Mouse (Mus musculus): ENCODE measurements around the gene Atg5. TPM values are rescaled to one million over a fixed set of nuclear protein-coding genes. Genes with fewer than 3 reads are reported as not detected.

The Atg5 gene
- polyA plus RNA-seq, 1 experiment from 2014 or later = 24.5 TPM

- TF ChIP-seq CTCF (IDR thresholded peaks at IDR 0.05) = no peak
- ChIA-PET CTCF (no interaction called here), POLR2A (interaction anchor here (1.3 kb wide), 1 partner anchor 14 kb away, joined by 3 read pairs; no protein-coding TSS in a partner anchor)
- no peak for ATAC-seq
- DNase-seq (ENCODE audit: low read depth, low spot score) = no peak
- in situ Hi-C loops (cut with MboI; ENCODE audit: low pct_unique_long_range_greater_than_20kb) = no loop called here
- no peaks in the 10 kb centered on the region for H3K27me3 ChIP-seq
These were observed 98.9 kb downstream of the Atg5 start for GRCm38 (mm10) chr10:44367043-44367442.

- DNase-seq (ENCODE audit: low read depth, low spot score) (no peak), ATAC-seq (no peak)
- no peaks in the 10 kb centered on the region for H3K27me3 ChIP-seq
- no peak for TF ChIP-seq CTCF (IDR thresholded peaks at IDR 0.05)
- POLR2A ChIA-PET = no interaction called here
- CTCF ChIA-PET = no interaction called here
- in situ Hi-C loops (cut with MboI; ENCODE audit: low pct_unique_long_range_greater_than_20kb) = no loop called here
These were observed 100.4 kb downstream of the Atg5 start for GRCm38 (mm10) chr10:44368596-44368995.

- no peak for ATAC-seq
- no peaks in the 10 kb centered on the region for H3K27me3 ChIP-seq
- CTCF ChIA-PET = no interaction called here
- DNase-seq (ENCODE audit: low read depth, low spot score) = no peak
- in situ Hi-C loops (cut with MboI; ENCODE audit: low pct_unique_long_range_greater_than_20kb) = no loop called here
- TF ChIP-seq CTCF (IDR thresholded peaks at IDR 0.05) = no peak
- POLR2A ChIA-PET = no interaction called here
These were observed 102.5 kb downstream of the Atg5 start for GRCm38 (mm10) chr10:44370666-44371065.

- ChIA-PET POLR2A (no interaction called here), CTCF (no interaction called here)
- ATAC-seq = no peak
- in situ Hi-C loops (cut with MboI; ENCODE audit: low pct_unique_long_range_greater_than_20kb) = no loop called here
- H3K27me3 ChIP-seq = no peaks in the 10 kb centered on the region
- no peak for TF ChIP-seq CTCF (IDR thresholded peaks at IDR 0.05)
- DNase-seq (ENCODE audit: low read depth, low spot score) = no peak
These were observed 104.1 kb downstream of the Atg5 start for GRCm38 (mm10) chr10:44372210-44372609.

DNA sequence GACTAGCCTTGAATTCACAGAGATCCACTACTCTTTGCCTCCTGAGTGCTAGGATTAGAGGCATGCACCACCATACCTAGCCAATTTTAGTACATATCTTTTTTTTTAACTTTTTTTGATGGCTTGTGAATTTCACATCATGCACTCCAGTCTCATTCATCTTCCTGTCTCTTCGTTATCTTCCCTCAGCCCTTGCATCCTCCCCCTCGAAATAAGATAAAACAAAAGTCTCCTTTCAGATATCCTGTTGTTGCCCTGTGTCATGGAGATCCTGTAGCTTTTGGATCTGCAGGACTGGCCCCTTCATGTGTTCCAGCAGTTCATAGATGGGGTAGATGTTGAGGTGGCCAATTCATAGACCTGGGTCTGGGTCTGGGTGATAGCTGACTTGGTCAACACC lies 106.5 kb downstream of the Atg5 start:
- CTCF ChIA-PET = no interaction called here
- ATAC-seq (no peak), DNase-seq (ENCODE audit: low read depth, low spot score) (no peak)
- POLR2A ChIA-PET = no interaction called here
- TF ChIP-seq CTCF (IDR thresholded peaks at IDR 0.05) = no peak
- H3K27me3 ChIP-seq = no peaks in the 10 kb centered on the region
- in situ Hi-C loops (cut with MboI; ENCODE audit: low pct_unique_long_range_greater_than_20kb) = no loop called here

DNA sequence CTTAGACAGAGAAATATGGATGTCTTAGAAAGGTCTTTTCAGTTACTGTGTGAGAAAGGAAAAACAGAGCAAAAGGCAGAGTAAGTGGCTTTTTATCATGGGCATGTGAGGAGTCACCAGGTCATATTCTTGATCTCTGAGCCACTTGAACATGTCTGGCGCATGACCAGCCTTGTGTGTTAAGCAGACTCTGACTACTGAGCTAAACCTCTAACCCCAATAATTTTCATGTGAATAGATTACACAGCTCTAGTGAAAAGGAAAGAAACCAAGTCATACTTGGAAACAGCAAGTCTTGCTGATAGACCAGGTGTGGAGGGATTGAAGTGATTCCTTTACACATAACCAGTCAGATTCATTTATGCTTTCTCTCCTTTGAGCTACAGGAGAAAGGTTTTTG lies 107.3 kb downstream of the Atg5 start:
- in situ Hi-C loops (cut with MboI; ENCODE audit: low pct_unique_long_range_greater_than_20kb) = no loop called here
- TF ChIP-seq CTCF (IDR thresholded peaks at IDR 0.05) = no peak
- ChIA-PET POLR2A (no interaction called here), CTCF (no interaction called here)
- H3K27me3 ChIP-seq = no peaks in the 10 kb centered on the region
- ATAC-seq (no peak), DNase-seq (ENCODE audit: low read depth, low spot score) (no peak)

- DNase-seq (ENCODE audit: low read depth, low spot score) (no peak), ATAC-seq (no peak)
- CTCF ChIA-PET = no interaction called here
- TF ChIP-seq CTCF (IDR thresholded peaks at IDR 0.05) = no peak
- in situ Hi-C loops (cut with MboI; ENCODE audit: low pct_unique_long_range_greater_than_20kb) = no loop called here
- POLR2A ChIA-PET = no interaction called here
- no peaks in the 10 kb centered on the region for H3K27me3 ChIP-seq
These were observed 109.7 kb downstream of the Atg5 start for GRCm38 (mm10) chr10:44377821-44378220.

- no peak for DNase-seq (ENCODE audit: low read depth, low spot score)
- ATAC-seq = no peak
- ChIA-PET CTCF (no interaction called here), POLR2A (no interaction called here)
- no peaks in the 10 kb centered on the region for H3K27me3 ChIP-seq
- TF ChIP-seq CTCF (IDR thresholded peaks at IDR 0.05) = no peak
- in situ Hi-C loops (cut with MboI; ENCODE audit: low pct_unique_long_range_greater_than_20kb) = no loop called here
These were observed 110.2 kb downstream of the Atg5 start for GRCm38 (mm10) chr10:44378403-44378802.

DNA sequence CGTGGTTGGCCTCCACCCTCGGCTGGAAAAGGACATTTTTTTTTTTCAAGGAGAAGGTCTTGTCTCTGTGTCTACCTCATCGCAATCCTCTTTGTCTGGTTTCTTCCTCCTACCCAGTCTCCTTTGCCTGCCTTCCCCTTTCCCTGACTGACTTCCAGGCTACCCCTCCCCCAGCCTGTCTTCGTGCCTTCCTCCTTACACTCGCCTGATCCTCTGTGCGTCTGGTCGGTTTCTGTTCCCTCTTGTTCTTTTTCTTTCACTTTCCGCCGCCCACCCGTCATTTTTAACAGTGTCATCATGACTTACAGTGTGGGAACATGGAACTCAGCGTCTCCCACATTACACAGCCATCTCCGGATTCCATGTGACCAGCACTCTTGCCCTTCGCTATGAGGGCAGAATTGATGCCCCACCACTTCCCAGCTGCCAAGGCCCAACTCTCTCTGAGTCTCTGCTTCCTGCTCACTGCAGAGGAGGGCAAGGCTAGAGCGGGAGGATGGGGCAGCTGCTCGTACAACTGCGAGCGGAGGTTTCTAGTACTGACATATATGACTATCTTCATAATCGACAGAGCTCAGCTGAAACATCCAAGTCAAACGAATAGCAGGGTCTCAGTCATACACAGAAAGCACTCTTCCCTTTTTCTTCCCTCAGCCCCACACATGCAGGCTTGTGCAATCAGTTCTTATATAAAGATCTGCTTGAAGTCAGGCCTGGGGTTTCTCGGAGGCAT lies 112.5 kb downstream of the Atg5 start:
- DNase-seq (ENCODE audit: low read depth, low spot score) = no peak
- ATAC-seq = no peak

GRCm38 (mm10) chr10:44381397-44381796 lies 113.2 kb downstream of the Atg5 start:
- DNase-seq (ENCODE audit: low read depth, low spot score) = no peak
- no peak for ATAC-seq
- in situ Hi-C loops (cut with MboI; ENCODE audit: low pct_unique_long_range_greater_than_20kb) = no loop called here
- no peaks in the 10 kb centered on the region for H3K27me3 ChIP-seq
- ChIA-PET POLR2A (interaction anchor here (1.3 kb wide), 1 partner anchor 15 kb away, joined by 3 read pairs; no protein-coding TSS in a partner anchor), CTCF (no interaction called here)
- TF ChIP-seq CTCF (IDR thresholded peaks at IDR 0.05) = no peak

More for the DNA sequence above, 112.5 kb downstream of the Atg5 start:
- ChIA-PET CTCF (no interaction called here), POLR2A (interaction anchor here (0.6 to 1.3 kb wide), 3 partner anchors 14 to 632 kb away, joined by 3 to 4 read pairs (median 3); no protein-coding TSS in a partner anchor)
- TF ChIP-seq CTCF (IDR thresholded peaks at IDR 0.05) = no peak
- in situ Hi-C loops (cut with MboI; ENCODE audit: low pct_unique_long_range_greater_than_20kb) = no loop called here
- H3K27me3 ChIP-seq = no peaks in the 10 kb centered on the region

DNA sequence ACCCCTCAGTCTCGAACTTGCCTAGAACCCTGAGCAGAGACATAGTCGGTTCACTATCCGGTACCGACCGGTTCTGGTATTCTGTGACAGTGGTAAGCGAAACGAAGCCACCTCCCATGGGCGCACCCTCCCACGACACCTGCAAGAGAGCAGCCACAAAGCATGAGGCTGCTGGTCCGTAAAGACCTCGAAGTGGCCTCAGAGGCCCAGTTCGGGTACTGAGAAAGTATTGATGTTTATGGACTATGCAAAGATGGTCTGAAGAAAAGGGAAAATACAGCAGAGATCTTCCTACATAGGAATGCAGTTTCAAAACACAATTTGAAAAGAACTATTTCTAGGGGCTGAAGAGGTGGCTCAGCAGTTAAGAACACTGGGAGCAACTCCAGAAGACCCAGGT lies 113.8 kb downstream of the Atg5 start:
- DNase-seq (ENCODE audit: low read depth, low spot score) (no peak), ATAC-seq (no peak)
- TF ChIP-seq CTCF (IDR thresholded peaks at IDR 0.05) = no peak
- CTCF ChIA-PET = no interaction called here
- in situ Hi-C loops (cut with MboI; ENCODE audit: low pct_unique_long_range_greater_than_20kb) = no loop called here
- no peaks in the 10 kb centered on the region for H3K27me3 ChIP-seq
- POLR2A ChIA-PET = no interaction called here

GRCm38 (mm10) chr10:44383213-44383612 lies 115.1 kb downstream of the Atg5 start:
- no peak for DNase-seq (ENCODE audit: low read depth, low spot score)
- no peak for TF ChIP-seq CTCF (IDR thresholded peaks at IDR 0.05)
- POLR2A ChIA-PET = no interaction called here
- no peaks in the 10 kb centered on the region for H3K27me3 ChIP-seq
- in situ Hi-C loops (cut with MboI; ENCODE audit: low pct_unique_long_range_greater_than_20kb) = no loop called here
- ATAC-seq = no peak
- CTCF ChIA-PET = interaction anchor here (1.1 kb wide), 1 partner anchor 25 kb away, joined by 3 read pairs; no protein-coding TSS in a partner anchor
